Mouse (Mus musculus) small intestine, adult 2 months (tissue): ENCODE data around the gene Ephb1.

Experiments used
- CTCF ChIP-seq: fragments of 200-500 bp; IDR thresholded peaks from 2 replicates; pipeline ENCODE4 v1.5.1; 2012; ENCODE audit warnings: low read depth, mild to moderate bottlenecking, control low read depth, inconsistent platforms, low read length, moderate library complexity, mixed read lengths; ENCODE audit not compliant: insufficient replicate concordance, insufficient read length; ENCODE audit errors: extremely low read depth
- POLR2A ChIP-seq: fragments of 200-500 bp; IDR thresholded peaks from 2 replicates; pipeline ENCODE4 v1.6.1; 2012; ENCODE audit warnings: low read depth, mild to moderate bottlenecking, control low read depth, inconsistent platforms, low read length, moderate library complexity

DNA sequence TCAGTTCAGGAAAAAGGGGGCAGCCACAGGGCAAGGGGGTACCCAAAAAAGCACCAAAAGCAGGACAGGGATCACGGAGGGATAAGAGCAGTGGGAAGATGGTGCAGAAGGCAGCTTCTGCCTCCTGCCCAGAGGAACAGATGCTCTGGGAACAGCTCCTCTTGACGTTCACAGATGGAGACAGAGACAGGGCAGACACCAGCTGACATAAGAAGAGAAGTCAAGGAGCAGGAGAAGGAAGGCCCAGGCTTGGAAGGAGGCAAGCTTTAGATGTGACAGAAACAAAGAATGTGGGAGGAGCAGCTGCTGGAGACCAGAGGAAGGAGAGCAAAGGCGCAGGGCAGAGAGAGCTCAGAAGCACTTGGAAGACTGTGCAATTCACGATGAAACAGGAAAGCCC, 398.3 kb downstream of the Ephb1 start:
- no peak for TF ChIP-seq POLR2A
- TF ChIP-seq CTCF = no peak
